Mouse (Mus musculus) liver, postnatal 0 days (tissue): ENCODE results near the gene Klrb1a. TPM values are rescaled to one million over a fixed set of nuclear protein-coding genes. Genes with fewer than 3 reads are reported as not detected.

Experiments
- ATAC-seq: fragments of 200-750 bp; cut with Nextera tagmentation; 2 replicates; pipeline ENCODE4 v1.8.0; 2017; ENCODE audit warnings: mild to moderate bottlenecking, moderate library complexity
- DNase-seq: peaks from one replicate; pipeline ENCODE4 v3.0.0-alpha.2; 2016
- H3K27ac ChIP-seq: fragments of 300-500 bp; sonication (generic); 2 replicates; pipeline ENCODE4 v1.5.1; 2014; ENCODE audit warnings: antibody characterized with exemption, moderate library complexity, mild to moderate bottlenecking, low read depth
- H3K27me3 ChIP-seq: fragments of 300-500 bp; sonication (generic); 2 replicates; pipeline ENCODE4 v1.6.1; 2014; ENCODE audit warnings: low read length, control low read depth, mixed read lengths; ENCODE audit not compliant: insufficient read depth
- H3K36me3 ChIP-seq: fragments of 300-500 bp; sonication (generic); replicated peaks from 2 replicates; pipeline ENCODE4 v1.6.1; 2014; ENCODE audit warnings: mild to moderate bottlenecking, control low read depth, low read length, moderate library complexity, mixed read lengths; ENCODE audit not compliant: insufficient read depth
- H3K4me1 ChIP-seq: fragments of 300-500 bp; sonication (generic); 2 replicates; pipeline ENCODE4 v1.6.1; 2014; ENCODE audit warnings: antibody characterized with exemption, mild to moderate bottlenecking, control low read depth; ENCODE audit not compliant: insufficient read depth
- H3K4me2 ChIP-seq: fragments of 300-500 bp; sonication (generic); 2 replicates; pipeline ENCODE4 v1.6.1; 2014; ENCODE audit warnings: low read depth, mild to moderate bottlenecking, low read length, moderate library complexity, mixed read lengths
- H3K4me3 ChIP-seq: fragments of 300-500 bp; sonication (generic); 2 replicates; pipeline ENCODE4 v1.5.1; 2014; ENCODE audit warnings: low read depth, low read length
- H3K9ac ChIP-seq: fragments of 300-500 bp; sonication (generic); replicated peaks from 2 replicates; pipeline ENCODE4 v1.6.1; 2014; ENCODE audit warnings: mild to moderate bottlenecking, moderate library complexity
- H3K9me3 ChIP-seq: fragments of 300-500 bp; sonication (generic); 2 replicates; pipeline ENCODE4 v1.6.1; 2016; ENCODE audit warnings: mild to moderate bottlenecking, control low read depth, low read length, mixed read lengths
- CTCF ChIP-seq: sonication (generic); IDR thresholded peaks from 2 replicates; pipeline ENCODE4 v1.5.1; 2016; ENCODE audit warnings: antibody characterized with exemption, low read depth
- EP300 ChIP-seq: IDR thresholded peaks from 2 replicates; pipeline ENCODE4 v1.6.1; 2016; ENCODE audit warnings: antibody characterized with exemption, low read depth, mild to moderate bottlenecking
- WGBS: fragments of 180-500 bp; shearing (Covaris S2); extraction: QIAGEN DNeasy Blood & Tissue Kit; methylation state at CpG from one replicate; pipeline ENCODE4 v1.1.7; 2014; ENCODE audit not compliant: insufficient replicate concordance; 5-methylcytosine and 5-hydroxymethylcytosine counted together
- polyA plus RNA-seq: library from polyadenylated mRNA; unstranded; fragments of >200 nt; fragmentation: Nextera tagmentation; extraction: Ambion mirVana; gene quantifications from 2 replicates; pipeline ENCODE4 v1.2.1, GENCODE M21; 2015

Klrb1a gene
- polyA plus RNA-seq, 1 experiment from 2014 or later, result 0.15 TPM

DNA sequence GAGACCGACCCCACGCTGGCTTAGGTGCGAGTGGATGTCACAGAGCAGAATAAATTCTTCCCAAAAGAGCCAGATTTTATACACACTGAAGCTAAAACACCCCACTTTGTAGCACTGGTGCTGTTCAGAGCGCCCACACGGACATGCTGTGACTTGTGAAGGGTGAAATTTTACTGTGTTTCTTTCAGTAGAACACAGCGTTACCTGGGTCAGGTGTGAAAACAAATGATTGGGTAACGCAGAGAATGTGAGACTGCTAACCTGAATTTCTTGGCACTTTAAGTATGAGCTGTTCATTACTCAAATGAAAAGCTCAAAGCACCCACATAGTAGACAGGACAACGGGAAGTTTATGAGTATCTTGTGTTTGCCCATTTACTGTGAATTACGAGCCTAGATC, 46.0 kb downstream of the Klrb1a start:
- no peak for ATAC-seq
- Histone ChIP-seq H3K4me3 (no peak overlapping the region), H3K27ac (no peak overlapping the region), H3K27me3 (no peaks in the 10 kb centered on the region), H3K4me1 (no peaks in the 10 kb centered on the region), H3K4me2 (no peak overlapping the region), H3K36me3 (no peaks in the 10 kb centered on the region), H3K9me3 (no peaks in the 10 kb centered on the region), H3K9ac (no peak overlapping the region)
- DNase-seq, result no peak
- 79% methylated on average over 9 of the region's 9 CpGs for WGBS
- TF ChIP-seq EP300 (no peak), CTCF (no peak)

DNA sequence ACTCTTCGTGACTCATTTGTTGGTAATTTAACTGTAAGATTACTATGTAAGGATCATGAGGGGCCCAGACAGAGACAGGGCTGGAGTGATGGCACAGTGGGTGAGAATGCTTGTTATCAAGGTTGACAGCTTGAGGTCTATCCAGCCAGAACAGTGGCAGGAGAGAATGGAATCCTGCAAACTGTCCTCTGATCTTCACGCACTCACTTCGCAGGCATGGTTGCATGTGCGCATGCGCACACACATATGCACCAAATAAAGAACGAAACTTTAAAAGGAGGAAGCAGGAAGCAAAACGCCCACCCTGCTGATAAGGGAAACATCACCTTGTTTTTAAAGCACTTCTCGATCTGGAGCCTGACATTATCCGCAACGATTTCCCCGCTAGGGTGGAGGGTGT, 56.7 kb downstream of the Klrb1a start:
- DNase-seq, result no peak
- no peaks in the 10 kb centered on the region for H3K36me3 ChIP-seq
- H3K4me2 ChIP-seq, result no peak overlapping the region
- no peak for ATAC-seq
- H3K4me1 ChIP-seq, result no peaks in the 10 kb centered on the region
- no peaks in the 10 kb centered on the region for H3K9me3 ChIP-seq
- H3K9ac ChIP-seq, result no peak overlapping the region
- H3K27ac ChIP-seq, result no peak overlapping the region
- no peak overlapping the region for H3K4me3 ChIP-seq
- TF ChIP-seq EP300, result no peak
- TF ChIP-seq CTCF, result no peak
- H3K27me3 ChIP-seq, result no peaks in the 10 kb centered on the region
- 83% methylated on average over 11 of the region's 11 CpGs for WGBS

Other genes starting within 250 kb of the Klrb1a start
- gene Tex52, start 248.1 kb downstream of the Klrb1a start, polyA plus RNA-seq, result not detected in 2 replicates
- gene Gm44596, start 248.0 kb downstream of the Klrb1a start, polyA plus RNA-seq, result not detected in 2 replicates
- gene Nrip2, start 224.2 kb downstream of the Klrb1a start, polyA plus RNA-seq, result 0.42 and 0.45 TPM in 2 replicates
- 5.6 and 7.7 TPM in 2 replicates for gene Itfg2, start 198.6 kb downstream of the Klrb1a start, polyA plus RNA-seq
- gene Fkbp4, start 184.9 kb downstream of the Klrb1a start, polyA plus RNA-seq, result 79.9 and 80.2 TPM in 2 replicates
- 1,244 and 1,400 TPM in 2 replicates for gene Pzp, start 96.8 kb downstream of the Klrb1a start, polyA plus RNA-seq
- 29.7 and 30.6 TPM in 2 replicates for gene A2ml1, start 41.9 kb downstream of the Klrb1a start, polyA plus RNA-seq
- gene Clec2h, start 38.9 kb upstream of the Klrb1a start, polyA plus RNA-seq, result 0.33 and 0.46 TPM in 2 replicates
- not detected in 2 replicates for gene Klrb1, start 99.5 kb upstream of the Klrb1a start, polyA plus RNA-seq
- gene Klrb1c, start 165.7 kb upstream of the Klrb1a start, polyA plus RNA-seq, result 0.64 and 1.1 TPM in 2 replicates
- gene Gm44511, start 202.8 kb upstream of the Klrb1a start, polyA plus RNA-seq, result not detected in 2 replicates
- gene Klrb1b, start 202.8 kb upstream of the Klrb1a start, polyA plus RNA-seq, result 0.32 and 0.39 TPM in 2 replicates